Mouse (Mus musculus): ENCODE measurements around the gene Mdga1.

Mdga1 gene

DNA sequence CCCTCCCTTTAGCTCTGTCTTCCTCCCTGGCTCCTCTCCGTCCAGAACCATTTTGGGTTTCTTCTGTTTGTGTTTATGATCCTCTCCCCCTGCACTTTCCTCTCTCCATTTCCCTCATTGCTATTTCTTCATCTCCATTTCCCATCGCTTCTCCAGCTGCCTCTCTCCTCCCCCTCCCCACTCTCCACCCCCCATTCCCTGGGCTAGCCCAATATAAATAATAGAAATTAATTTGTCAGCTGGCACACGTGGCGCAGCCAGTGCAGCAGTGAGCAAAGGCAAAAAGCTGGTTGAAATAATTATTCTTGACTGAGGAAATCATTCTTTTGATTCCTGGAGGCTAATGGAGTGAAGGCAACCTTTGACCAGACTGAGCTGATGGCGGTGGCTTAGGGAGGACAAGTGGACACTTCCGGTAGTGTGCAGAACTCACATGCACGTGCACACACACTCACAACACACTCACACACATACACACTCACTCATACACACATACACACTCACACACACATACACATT, at the start of gene Mdga1:
Gene Mdga1 (minus strand): TSS at position 51 of the 519 bp plus-strand sequence.
- no peak for DNase-seq

DNA sequence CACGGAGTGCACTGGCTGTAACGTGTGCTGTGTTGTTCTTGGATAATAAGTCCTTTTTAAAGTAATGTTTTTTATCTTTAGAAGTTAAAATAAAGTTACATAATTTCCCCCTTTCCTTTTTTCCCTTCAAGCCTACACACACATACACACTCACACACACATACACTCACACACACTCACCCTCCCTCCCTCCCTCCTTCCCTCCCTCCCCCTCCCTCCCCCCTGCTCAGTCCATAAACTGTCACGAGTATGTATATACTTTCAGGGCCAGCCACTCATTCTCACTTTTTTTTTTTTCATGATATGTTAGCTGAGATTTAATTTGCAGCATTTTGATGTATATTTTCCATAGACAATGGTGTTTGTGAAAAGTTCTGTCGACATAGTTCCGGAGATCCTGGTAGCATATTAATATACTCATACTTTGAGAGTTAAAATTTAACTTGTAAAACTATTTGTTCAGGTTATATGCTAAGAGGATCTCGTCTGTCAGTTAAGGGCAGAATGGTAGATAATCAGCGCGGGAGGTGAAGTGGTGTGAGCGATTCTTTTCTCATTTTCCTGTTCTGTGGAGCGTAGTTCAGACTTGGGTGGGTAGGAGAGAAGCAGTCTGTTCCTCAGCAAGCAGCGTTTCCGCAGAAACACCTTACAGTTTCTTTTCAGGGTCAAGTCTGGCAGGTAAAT, 49.2 kb upstream of the Mdga1 start:
- no peak for DNase-seq

DNA sequence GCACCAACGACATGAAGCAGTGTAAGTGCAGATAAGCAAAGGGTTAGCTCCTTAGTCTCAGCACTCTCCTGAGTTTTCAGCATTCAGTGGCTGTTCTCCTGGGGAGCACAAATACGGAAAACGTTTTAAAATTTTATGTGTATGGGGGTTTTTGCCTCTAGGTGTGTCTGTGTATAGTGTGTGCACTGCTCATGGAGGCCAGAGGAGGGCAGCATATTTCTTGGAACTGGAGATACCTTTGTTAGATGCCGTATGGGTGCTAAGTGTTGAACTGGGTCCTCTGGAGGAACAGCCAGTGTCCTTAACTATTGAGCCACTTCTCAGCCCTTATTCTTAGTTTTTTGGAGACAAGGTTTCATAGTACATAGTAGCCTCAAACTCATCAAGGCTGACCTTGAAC, 44.8 kb upstream of the Mdga1 start:
- DNase-seq = no peak

DNA sequence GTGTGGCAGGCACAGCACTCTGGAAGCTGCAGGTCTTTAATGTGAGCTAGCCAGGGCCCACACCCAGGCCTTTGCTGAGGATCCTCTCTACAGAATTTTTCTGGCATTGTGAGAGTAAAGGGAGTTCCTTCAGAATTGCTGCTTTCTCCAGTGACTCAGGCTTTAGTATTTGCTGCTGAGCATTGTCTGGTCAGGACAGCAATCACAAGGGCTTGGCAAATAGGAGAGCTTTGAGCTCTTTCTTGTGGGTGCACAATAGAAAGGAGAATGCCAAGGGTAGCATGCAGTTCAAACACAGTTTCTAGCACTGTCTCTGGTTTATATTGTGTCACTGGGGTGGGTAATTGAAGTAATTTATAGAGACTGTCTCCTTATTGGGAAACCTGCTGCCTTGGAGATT, 38.5 kb upstream of the Mdga1 start:
- DNase-seq = no peak

DNA sequence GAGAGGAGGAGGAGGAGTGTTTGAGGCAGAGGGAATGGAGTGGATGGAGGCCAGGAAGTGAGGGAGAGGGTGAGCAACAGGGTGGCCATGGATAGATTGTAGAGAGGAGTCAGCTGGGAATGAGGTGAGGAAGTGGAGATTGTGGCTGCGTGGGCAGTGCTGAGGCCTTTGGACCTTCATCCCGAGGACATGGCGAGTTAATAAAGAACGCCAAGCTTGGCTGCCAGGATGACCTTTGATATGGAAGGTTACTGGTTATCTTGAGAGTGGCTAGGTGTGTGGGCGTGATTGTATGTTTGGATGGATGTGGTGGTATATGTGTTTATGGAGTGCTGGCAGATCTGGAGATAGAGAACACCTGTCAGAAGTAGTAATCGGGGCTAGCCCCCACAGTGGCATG, 38.0 kb upstream of the Mdga1 start:
- DNase-seq = no peak

DNA sequence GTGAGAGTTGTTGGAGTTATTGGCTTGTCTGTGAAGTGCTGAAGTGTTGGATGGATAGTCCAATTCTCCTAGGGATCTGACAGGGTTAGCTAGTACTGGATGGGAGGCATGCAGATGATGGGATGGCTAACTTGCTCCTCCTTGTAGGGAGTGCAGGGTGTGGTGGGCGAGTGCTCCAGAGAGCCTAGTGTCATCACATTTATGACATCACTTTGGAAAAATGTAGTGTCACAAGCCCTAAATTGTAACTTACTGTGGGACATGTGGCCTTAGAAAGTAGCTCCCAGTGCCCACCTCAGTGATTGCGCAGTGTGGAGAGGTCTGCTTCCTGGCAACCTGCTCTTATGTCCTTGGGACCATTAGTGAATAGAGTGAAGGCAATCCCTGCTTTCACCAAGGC, 37.0 kb upstream of the Mdga1 start:
- DNase-seq = no peak

DNA sequence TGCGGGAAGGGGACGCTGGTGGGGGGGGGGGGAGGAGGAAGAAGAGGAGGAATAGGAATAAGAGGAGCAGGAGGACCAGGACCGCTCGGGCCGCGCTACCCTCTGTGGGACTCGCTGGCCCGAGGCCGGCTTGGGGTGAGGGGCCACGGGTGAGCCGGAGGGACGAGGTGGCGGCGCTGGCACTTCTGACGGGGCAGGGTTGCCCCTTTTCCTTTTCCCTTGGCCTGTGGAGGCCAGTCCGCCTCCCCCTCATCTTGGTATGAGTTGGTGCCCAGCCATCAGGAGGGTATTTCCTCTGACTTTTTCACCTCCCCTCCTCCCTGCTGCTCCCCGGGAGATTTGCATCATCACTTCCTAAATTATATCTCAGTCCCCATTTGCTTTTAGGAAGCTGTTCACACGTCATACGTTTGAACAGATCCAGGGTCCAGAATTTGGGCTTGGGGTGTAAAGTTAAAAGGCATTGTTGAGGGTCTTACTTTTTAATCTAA, 35.6 kb upstream of the Mdga1 start:
- peak; percentile 61 to 64 for DNase-seq

DNA sequence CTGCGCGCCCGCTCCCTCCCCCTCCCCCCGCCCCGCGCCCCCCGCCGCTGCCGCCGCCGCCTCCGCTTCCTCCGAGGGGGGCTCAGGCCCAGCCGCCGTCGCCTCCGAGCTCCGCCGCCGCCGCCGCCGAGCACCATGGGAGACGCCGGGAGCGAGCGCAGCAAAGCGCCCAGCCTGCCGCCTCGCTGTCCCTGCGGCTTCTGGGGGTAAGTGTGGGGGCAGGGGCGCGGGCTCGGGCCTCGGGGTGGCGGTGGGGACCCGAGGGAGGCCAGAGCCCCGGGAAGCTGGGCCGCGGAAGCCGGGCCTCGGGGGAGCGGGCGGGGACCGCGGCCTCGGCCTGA, 35.2 kb upstream of the Mdga1 start:
- no peak for DNase-seq

DNA sequence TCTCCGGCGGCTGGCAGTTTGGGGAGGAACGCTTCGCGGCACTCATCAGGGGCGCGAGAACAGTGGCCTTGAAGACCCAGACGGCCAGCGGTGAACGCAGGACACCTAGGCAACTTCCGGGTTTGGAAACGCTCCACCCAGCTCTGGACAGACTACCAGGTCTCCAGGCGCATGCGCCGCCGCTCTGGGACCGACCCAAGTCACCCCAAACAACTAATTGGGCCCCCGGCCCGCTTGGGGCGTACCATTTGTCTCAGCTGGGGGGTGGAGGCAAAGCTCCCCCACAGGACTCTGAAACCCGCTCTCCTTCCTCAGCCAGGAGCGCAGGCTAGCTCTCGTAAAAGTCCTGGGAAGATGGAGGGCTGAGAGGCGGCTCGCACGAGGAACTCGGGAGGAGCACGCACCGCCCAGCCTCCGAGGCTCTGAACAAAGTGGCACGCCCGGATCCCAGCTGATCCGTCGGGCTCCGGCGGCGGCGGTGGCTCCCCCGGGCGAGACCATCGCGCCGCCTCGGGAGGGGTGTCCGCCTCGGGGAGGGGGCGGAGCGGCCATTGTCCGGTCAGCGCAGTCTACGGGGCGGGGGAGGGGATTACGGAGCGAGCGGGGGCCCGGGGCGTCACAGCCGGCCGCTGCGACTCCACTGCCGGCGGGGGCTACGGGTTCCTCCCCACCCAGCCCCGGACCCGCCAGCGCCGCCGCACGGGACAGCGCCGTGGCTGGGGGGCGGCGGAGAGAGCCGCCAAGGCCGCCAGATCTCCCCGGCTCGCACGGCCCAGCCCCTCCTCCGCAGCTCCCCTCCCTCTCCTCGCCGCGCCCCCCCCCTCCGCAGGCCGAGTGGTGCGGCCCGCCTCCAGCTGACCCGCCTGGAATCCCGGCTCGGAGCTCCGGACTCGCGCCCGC, 34.6 kb upstream of the Mdga1 start, which contains the start of gene Zfand3:
Gene Zfand3 (plus strand): TSS at position 531 of the 900 bp plus-strand sequence.
- peak; percentile 96 to 97 for DNase-seq

DNA sequence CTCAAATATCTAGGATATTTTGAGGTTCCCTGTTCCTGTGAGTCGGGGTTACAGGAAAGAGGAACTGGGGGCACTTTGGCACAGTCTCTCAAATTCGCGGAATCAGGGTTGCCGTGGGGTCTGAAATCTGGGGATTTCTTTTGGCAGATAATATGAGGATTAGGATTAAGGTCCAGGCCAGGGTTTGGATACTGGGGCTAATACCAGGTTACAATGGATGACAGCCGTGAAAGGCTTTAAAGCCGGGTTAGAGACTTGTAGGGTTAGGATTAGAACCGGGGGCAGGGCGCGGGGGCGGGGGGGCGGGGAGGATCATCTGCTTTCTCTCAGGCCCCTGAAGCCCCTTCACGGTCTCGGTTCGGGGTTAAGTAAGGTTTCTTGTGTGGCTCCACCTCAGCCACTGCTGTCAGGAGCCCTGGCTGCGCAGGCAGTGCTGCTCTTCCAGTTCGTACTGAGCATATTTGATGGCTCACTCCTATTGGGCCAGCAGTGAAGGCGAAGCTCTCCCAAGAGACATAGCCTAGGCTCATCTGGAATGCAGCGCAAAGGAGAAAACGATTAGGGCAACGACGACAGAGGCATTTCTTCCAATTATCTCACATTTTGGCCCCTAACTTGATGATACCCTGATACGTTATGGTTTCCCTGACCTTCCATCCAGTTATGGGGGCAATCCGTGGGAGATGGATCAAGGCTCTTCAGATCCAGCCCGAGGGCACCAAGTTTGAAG, 28.8 kb upstream of the Mdga1 start:
- no peak for DNase-seq

DNA sequence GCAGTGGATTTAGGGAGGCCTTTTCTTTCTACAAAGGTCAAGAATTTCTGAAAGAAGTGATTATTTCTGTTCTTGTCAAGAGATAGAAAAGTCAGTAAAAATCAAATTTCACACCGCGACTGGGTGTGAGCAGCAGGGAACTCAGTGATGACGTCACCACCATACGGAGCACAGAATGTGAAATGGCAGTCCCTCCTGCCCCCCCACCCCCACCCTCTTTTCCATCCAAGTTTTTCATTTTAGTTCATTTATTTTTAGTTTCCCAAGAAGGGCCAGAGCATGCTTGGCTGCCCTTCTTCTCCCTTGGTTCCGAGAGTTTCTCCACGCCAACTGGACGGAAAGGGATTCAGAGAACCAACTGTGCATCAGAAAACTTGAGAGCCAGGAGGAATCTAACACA, 27.8 kb upstream of the Mdga1 start:
- DNase-seq = no peak

DNA sequence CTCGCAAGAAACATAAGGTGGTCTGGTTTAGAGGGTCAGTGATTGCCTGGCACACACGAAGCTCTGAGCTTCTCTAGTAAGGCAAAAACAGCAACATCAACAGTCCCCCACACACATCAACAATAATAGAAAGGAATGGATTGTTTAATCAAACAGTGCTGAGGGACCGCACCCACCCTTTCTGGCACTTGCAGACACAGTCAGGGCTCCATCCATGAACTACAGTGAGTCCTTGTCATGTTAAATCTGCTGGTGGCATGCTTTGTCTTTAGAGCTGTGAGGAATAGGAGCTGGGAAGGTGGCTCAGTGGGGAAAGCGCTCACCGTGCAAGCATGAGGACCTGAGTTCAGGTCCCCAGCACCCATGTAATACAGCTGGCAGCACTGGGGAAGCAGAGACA, 26.1 kb upstream of the Mdga1 start:
- DNase-seq = no peak

DNA sequence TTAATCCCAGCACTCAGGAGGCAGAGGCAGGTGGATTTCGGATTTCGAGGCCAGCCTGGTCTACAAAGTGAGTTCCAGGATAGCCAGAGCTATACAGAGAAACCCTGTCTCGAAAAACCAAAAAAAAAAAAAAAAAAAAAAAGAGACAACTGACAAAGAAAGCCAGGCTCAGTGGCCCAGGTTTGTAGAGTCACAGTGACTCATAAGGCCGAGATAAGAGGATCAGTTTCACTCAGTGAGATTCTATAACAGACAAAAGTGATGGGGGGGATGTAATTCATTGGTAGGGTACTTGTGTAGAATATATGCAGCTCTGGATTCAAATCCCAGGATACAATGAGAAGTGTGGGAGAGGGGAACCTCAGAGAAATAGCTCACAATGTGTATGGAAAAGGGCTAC, 24.6 kb upstream of the Mdga1 start:
- no peak for DNase-seq

DNA sequence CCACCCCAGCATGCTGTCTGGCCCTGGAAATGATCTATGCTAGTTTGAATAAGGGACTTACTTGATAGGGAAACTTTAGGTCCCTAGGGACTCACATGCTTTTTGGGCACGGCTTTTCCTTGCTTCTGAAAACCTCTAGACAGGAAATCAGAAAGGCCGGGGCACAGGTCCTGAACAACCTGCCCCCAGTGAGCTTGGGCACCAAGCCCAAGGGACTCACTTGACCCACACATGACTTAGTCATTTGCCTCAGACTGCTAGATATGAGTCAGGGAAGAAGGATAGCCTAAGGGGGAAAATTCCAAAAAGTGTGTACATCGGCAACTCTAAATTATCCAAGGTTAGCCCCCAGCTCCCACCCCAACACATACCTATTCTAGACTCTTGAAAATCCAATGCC, 24.1 kb upstream of the Mdga1 start:
- no peak for DNase-seq

DNA sequence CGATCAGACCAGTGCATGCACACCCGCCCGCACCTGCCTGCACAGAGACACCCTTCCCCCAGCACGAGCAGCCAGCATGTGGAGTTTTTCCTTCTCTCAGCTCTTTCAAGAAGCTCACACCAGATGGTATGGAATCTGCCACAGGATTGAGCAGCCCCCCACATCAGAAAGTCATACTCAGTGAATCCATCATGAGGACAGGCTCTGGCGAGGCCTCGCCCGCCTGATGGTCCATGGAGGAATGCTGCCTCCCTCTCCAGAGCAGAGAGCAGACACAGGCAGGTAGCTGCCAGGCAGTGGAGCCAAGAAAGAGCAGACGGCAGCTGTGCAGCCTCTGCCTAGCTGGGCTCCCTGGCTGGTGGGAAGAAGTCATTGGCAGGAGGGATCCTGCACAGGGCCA, 23.6 kb upstream of the Mdga1 start:
- no peak for DNase-seq

DNA sequence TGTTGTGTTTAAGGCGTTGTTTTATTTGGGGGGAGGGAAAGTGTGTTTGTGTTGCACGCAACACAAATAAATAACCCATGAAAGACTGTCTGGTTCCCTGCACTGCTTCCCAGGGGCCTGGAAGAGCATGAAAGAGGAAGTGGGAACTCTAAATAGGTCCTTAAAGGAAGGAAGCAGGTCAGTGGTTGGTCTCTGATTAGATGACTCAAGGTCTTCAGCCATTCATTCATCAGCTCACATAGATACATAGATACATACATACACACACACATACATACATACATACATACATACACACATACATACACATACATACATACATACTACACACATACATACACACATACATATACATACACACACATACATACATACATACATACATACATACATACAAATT, 21.0 kb upstream of the Mdga1 start:
- no peak for DNase-seq

DNA sequence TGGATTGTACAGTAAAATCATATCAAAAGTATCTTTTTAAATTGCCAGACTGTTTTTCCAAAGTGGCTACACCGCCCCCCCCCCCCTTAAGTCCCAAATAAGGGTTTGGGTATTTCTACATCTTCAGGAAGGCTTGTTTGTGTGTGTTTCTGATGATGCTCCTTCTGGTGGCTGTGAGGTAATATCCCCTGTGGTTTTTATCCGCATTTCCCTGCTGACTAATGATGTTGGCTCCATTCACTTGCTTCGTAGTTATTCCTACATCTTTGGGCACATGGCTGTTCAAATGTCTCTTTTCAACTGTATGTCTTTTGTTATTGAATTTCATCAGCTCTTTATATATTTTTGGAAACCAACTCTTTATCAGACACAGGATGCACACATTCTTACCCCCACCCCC, 20.2 kb upstream of the Mdga1 start:
- DNase-seq = no peak

DNA sequence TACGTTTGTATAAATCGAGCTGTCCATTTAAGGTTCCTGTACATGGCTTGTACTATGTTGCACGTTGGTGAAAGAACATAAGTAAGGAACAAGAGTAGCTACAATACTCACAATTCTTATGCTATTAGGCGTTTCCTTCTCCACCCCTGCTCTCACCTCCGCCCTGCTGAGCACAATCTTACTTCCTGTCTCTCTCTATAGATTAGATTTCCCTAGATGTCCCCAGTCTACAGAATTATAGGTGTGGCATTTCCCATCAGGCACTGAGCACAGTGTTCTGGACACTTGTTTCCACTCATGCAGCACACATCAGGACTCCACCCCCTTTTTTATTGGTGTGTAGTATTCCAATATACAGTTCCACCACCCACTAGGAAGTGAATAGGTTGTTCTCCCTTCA, 19.8 kb upstream of the Mdga1 start:
- DNase-seq = no peak

DNA sequence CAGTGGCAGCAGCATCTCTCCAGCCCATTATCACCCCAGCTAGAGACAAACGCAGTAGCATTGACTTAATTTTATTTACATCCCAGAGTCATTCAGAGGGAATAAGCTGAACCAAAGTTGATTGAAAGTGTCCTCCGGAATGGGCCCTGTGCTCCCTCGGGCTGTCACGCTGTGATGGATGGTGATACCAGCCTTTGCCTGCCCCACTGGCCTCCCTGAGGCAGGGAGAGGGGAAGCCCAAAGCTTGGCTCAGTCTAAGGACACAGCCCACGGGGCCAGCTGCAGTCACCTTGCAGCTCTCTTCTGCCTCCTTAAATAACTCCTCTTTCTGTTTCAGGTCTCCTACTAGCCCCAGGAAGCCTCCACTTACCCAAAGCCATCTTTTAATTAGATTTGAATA, 18.3 kb upstream of the Mdga1 start:
- DNase-seq = no peak

DNA sequence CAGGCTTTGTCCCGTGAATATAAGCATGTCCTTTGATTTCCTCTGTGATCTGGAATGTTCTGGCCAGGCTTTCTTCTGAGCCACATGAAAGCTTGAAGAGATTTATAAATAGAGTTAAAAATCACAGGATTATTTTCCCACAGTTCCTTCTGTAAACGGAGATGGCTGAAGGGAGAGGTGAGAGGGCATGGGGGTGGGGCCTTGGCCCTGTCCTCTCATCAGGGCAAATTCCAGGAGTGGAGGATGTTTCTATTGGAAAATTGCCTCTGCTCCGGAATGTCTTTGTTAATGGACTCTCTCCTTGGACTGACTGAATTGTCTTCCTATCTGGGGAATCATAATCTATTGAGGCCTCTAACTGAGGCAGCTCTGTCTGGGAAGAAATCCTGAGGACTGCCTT, 15.6 kb upstream of the Mdga1 start:
- peak; percentile 57 to 81 for DNase-seq

DNA sequence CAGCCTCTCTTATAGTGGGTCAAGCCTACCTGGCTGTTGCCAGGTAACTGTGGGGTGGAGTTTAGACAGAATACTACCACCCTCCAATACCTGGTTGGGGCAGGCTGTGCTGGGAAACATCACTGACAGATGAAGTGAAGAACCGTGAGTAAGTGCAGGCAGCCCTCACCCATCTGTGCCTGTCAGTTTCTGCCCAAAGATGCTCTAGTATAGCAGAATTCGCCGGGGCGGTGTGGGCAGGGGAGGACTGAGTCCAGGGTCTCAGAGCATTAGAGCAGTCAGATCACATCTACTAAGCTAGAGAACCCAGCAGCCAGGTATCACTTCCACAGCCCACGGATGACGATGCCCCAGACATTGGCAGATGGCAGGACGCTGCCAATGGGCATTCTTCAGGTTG, 15.0 kb upstream of the Mdga1 start:
- no peak for DNase-seq

DNA sequence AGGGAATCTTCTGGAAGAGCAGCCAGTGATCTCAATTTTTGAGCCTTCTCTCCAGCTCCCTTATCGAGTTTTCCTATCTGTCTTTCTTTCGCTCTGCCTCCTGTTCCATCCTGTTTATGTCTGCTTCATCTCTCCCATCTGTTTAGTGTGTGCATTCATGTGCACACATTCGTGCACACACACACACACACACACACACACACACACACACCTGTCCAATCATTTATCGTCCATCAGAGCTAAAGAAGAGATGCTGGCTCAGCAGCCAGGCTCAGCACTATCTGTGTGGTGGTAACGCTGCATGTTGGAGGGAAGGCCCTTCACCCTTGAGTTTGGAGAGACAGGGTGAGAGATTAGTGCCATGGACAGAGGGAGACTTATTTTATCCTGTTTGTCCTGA, 13.3 kb upstream of the Mdga1 start:
- DNase-seq = no peak

DNA sequence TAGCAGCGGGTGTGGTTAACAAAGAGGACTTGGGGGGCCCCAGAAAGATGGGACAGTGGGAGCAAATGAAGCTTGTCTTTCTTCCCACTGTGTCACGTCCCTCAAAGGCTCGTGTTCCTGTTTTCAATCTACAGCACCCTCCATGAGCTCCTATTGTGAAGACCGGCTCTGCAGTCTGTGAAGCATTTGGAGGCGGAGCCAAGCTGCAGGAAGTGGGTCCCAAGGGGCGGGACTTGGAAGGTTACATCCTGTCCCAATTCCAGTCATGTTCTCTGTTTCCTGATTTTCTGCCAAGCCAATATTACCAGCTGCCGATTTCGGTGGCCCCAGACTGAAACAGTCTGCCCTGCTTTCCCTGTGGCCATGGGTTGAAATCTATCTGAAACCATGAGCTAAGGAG, 11.7 kb upstream of the Mdga1 start:
- no peak for DNase-seq
